Mouse (Mus musculus) embryonic facial prominence, embryonic 10.5 days (tissue): Measurements from ENCODE around the gene Sys1. TPM values are rescaled to one million over a fixed set of nuclear protein-coding genes. Genes with fewer than 3 reads are reported as not detected.

ENCODE experiments used
- DNase-seq: peaks from one replicate; pipeline ENCODE4 v3.0.0-alpha.2; 2017; ENCODE audit warnings: low spot score
- H3K27ac ChIP-seq: fragments of 300-500 bp; sonication (generic); replicated peaks from 2 replicates; pipeline ENCODE4 v1.5.1; 2016; ENCODE audit warnings: mild to moderate bottlenecking
- H3K27me3 ChIP-seq: fragments of 300-500 bp; sonication (generic); replicated peaks from 2 replicates; pipeline ENCODE4 v1.6.1; 2016; ENCODE audit warnings: low read depth, mild to moderate bottlenecking; ENCODE audit not compliant: poor library complexity, severe bottlenecking
- H3K36me3 ChIP-seq: fragments of 300-500 bp; sonication (generic); replicated peaks from 2 replicates; pipeline ENCODE4 v1.6.1; 2016; ENCODE audit warnings: mild to moderate bottlenecking, moderate library complexity
- H3K4me1 ChIP-seq: fragments of 300-500 bp; sonication (generic); 2 replicates; pipeline ENCODE4 v1.6.1; 2016
- H3K4me3 ChIP-seq: fragments of 300-500 bp; sonication (generic); 2 replicates; pipeline ENCODE4 v1.5.1; 2016; ENCODE audit warnings: mild to moderate bottlenecking, moderate library complexity
- H3K9me3 ChIP-seq: fragments of 300-500 bp; sonication (generic); 2 replicates; pipeline ENCODE4 v1.6.1; 2016; ENCODE audit warnings: mild to moderate bottlenecking
- WGBS: fragments of 180-500 bp; shearing (Covaris S2); methylation state at CpG from one replicate; pipeline ENCODE4 v1.1.7; 2016; 5-methylcytosine and 5-hydroxymethylcytosine counted together
- polyA plus RNA-seq: library from polyadenylated mRNA; unstranded; fragments of >200 nt; fragmentation: Nextera tagmentation; extraction: Ambion mirVana; gene quantifications from 2 replicates; pipeline ENCODE4 v1.2.1, GENCODE M21; 2016

Gene Sys1
- polyA plus RNA-seq, 1 experiment from 2014 or later, result 52.5 TPM

GRCm38 (mm10) chr2:164445399-164446085 is 11.2 kb upstream of the Sys1 start:
- WGBS, result 89% methylated on average over 3 of the region's 3 CpGs
- no peak for DNase-seq
- Histone ChIP-seq H3K4me1 (peaks cover 34% of the 10 kb centered on the region), H3K27me3 (peaks cover 29% of the 10 kb centered on the region), H3K4me3 (no peak overlapping the region), H3K36me3 (no peaks in the 10 kb centered on the region), H3K27ac (no peak overlapping the region), H3K9me3 (no peaks in the 10 kb centered on the region)

GRCm38 (mm10) chr2:164446086-164446469 is 10.7 kb upstream of the Sys1 start:
- H3K4me3 ChIP-seq, result no peak overlapping the region
- 77% methylated on average over 3 of the region's 3 CpGs for WGBS

GRCm38 (mm10) chr2:164448140-164448539 is 8.6 kb upstream of the Sys1 start:
- Histone ChIP-seq H3K4me1 (peaks cover 29% of the 10 kb centered on the region), H3K36me3 (no peaks in the 10 kb centered on the region), H3K9me3 (no peaks in the 10 kb centered on the region), H3K4me3 (no peak overlapping the region), H3K27ac (no peak overlapping the region), H3K27me3 (peaks cover 8% of the 10 kb centered on the region; the same call in 1 of the 2 replicates)
- no peak for DNase-seq
- 83% methylated on average over 1 of the region's 1 CpGs for WGBS

More at GRCm38 (mm10) chr2:164446086-164446469, 10.7 kb upstream of the Sys1 start:
- no peaks in the 10 kb centered on the region for H3K36me3 ChIP-seq
- H3K9me3 ChIP-seq, result no peaks in the 10 kb centered on the region
- no peak for DNase-seq
- peaks cover 29% of the 10 kb centered on the region for H3K4me1 ChIP-seq
- H3K27ac ChIP-seq, result no peak overlapping the region
- peaks cover 25% of the 10 kb centered on the region for H3K27me3 ChIP-seq

- Histone ChIP-seq H3K4me3 (no peak overlapping the region), H3K9me3 (no peaks in the 10 kb centered on the region), H3K27ac (no peak overlapping the region), H3K4me1 (peaks cover 21% of the 10 kb centered on the region), H3K36me3 (no peaks in the 10 kb centered on the region), H3K27me3 (0 out of 2 replicates have a peak, but pooled peaks cover 3% of the 10 kb centered on the region)
- 82% methylated on average over 5 of the region's 5 CpGs for WGBS
- no peak for DNase-seq
These were observed 7.8 kb upstream of the Sys1 start for GRCm38 (mm10) chr2:164448921-164449320.

- Histone ChIP-seq H3K4me1 (peaks cover 24% of the 10 kb centered on the region), H3K27me3 (no peaks in the 10 kb centered on the region), H3K27ac (no peak overlapping the region), H3K9me3 (no peaks in the 10 kb centered on the region), H3K4me3 (no peak overlapping the region), H3K36me3 (no peaks in the 10 kb centered on the region)
- 87% methylated on average over 14 of the region's 14 CpGs for WGBS
- no peak for DNase-seq
These were observed 7.3 kb upstream of the Sys1 start for GRCm38 (mm10) chr2:164449341-164450042.

- Histone ChIP-seq H3K4me3 (no peak overlapping the region), H3K27ac (peak overlapping the region; percentile 48), H3K36me3 (no peaks in the 10 kb centered on the region), H3K9me3 (no peaks in the 10 kb centered on the region), H3K27me3 (no peaks in the 10 kb centered on the region), H3K4me1 (peaks cover 37% of the 10 kb centered on the region)
- WGBS, result 40% methylated on average over 13 of the region's 13 CpGs
- peak; percentile 54 for DNase-seq
These were observed 4.6 kb upstream of the Sys1 start for GRCm38 (mm10) chr2:164452000-164452676.

GRCm38 (mm10) chr2:164453047-164453757 is 3.6 kb upstream of the Sys1 start:
- no peaks in the 10 kb centered on the region for H3K36me3 ChIP-seq
- no peaks in the 10 kb centered on the region for H3K9me3 ChIP-seq
- peaks cover 41% of the 10 kb centered on the region for H3K4me1 ChIP-seq
- no peak overlapping the region for H3K4me3 ChIP-seq
- DNase-seq, result no peak
- WGBS, result 85% methylated on average over 14 of the region's 14 CpGs
- no peaks in the 10 kb centered on the region for H3K27me3 ChIP-seq
- no peak overlapping the region for H3K27ac ChIP-seq

GRCm38 (mm10) chr2:164453887-164454500 is 2.8 kb upstream of the Sys1 start:
- no peaks in the 10 kb centered on the region for H3K27me3 ChIP-seq
- H3K4me1 ChIP-seq, result peaks cover 41% of the 10 kb centered on the region
- no peak overlapping the region for H3K4me3 ChIP-seq
- H3K36me3 ChIP-seq, result no peaks in the 10 kb centered on the region
- WGBS, result 69% methylated on average over 7 of the region's 7 CpGs
- no peak for DNase-seq
- H3K27ac ChIP-seq, result no peak overlapping the region
- H3K9me3 ChIP-seq, result no peaks in the 10 kb centered on the region

GRCm38 (mm10) chr2:164454846-164455245 is 1.9 kb upstream of the Sys1 start:
- DNase-seq, result no peak
- whole genome bisulfite sequencing, result 83% methylated on average over 10 of the region's 10 CpGs
- peaks cover 41% of the 10 kb centered on the region for H3K4me1 ChIP-seq
- no peak overlapping the region for H3K4me3 ChIP-seq
- H3K9me3 ChIP-seq, result no peaks in the 10 kb centered on the region
- H3K36me3 ChIP-seq, result no peaks in the 10 kb centered on the region
- no peak overlapping the region for H3K27ac ChIP-seq
- H3K27me3 ChIP-seq, result no peaks in the 10 kb centered on the region

GRCm38 (mm10) chr2:164455421-164456190 is 1.2 kb upstream of the Sys1 start:
- no peaks in the 10 kb centered on the region for H3K9me3 ChIP-seq
- H3K27ac ChIP-seq, result no peak overlapping the region
- no peaks in the 10 kb centered on the region for H3K36me3 ChIP-seq
- H3K27me3 ChIP-seq, result no peaks in the 10 kb centered on the region
- no peak for DNase-seq
- no peak overlapping the region for H3K4me3 ChIP-seq
- WGBS, result 71% methylated on average over 6 of the region's 6 CpGs
- peaks cover 41% of the 10 kb centered on the region for H3K4me1 ChIP-seq

GRCm38 (mm10) chr2:164456413-164456812 is 351 bp upstream of the Sys1 start:
- peak overlapping the region; percentile 33; the same call in 1 of the 2 replicates for H3K4me3 ChIP-seq
- peak overlapping the region; percentile 65; the same call in 1 of the 2 replicates for H3K27ac ChIP-seq
- WGBS, result 68% methylated on average over 1 of the region's 1 CpGs

More at GRCm38 (mm10) chr2:164456413-164456812, 351 bp upstream of the Sys1 start:
- DNase-seq, result no peak
- no peaks in the 10 kb centered on the region for H3K36me3 ChIP-seq
- H3K4me1 ChIP-seq, result peaks cover 38% of the 10 kb centered on the region
- no peaks in the 10 kb centered on the region for H3K27me3 ChIP-seq
- H3K9me3 ChIP-seq, result no peaks in the 10 kb centered on the region
